Mouse (Mus musculus) CH12.LX (cell line): ENCODE results near the gene Lypd6b. TPM values are rescaled to one million over a fixed set of nuclear protein-coding genes. Genes with fewer than 3 reads are reported as not detected.

Experiments
- DNase-seq: peaks from one replicate; pipeline ENCODE4 v3.0.0-alpha.2; 2013; ENCODE audit errors: extremely low read depth
- H3K27ac ChIP-seq: 2 replicates; pipeline ENCODE4 v1.5.1; 2012; ENCODE audit warnings: low read depth, mild to moderate bottlenecking, control low read depth, moderate library complexity; ENCODE audit not compliant: insufficient read depth
- H3K27me3 ChIP-seq: replicated peaks from 2 replicates; pipeline ENCODE3; 2012; ENCODE audit warnings: inconsistent platforms
- H3K36me3 ChIP-seq, 2 experiments: replicated peaks in 1 of 2; 2 replicates each; pipeline versions ENCODE3 to v1.6.1; 2012; ENCODE audit warnings: inconsistent platforms in 1 of 2, low read length in 1 of 2, mild to moderate bottlenecking in 1 of 2, mixed read lengths in 1 of 2, moderate library complexity in 1 of 2; ENCODE audit not compliant: control insufficient read depth in 1 of 2, insufficient read depth in 1 of 2
- H3K4me1 ChIP-seq, 2 experiments: 2 replicates each; pipeline ENCODE4 v1.6.1; 2012; ENCODE audit warnings: inconsistent platforms in 1 of 2, moderate library complexity in 1 of 2; ENCODE audit not compliant: insufficient read depth in 2 of 2, control insufficient read depth in 1 of 2
- H3K4me2 ChIP-seq: 2 replicates; pipeline ENCODE4 v1.6.1; 2012; ENCODE audit warnings: low read depth, mild to moderate bottlenecking, control low read depth; ENCODE audit not compliant: poor library complexity, insufficient read depth, severe bottlenecking
- H3K4me3 ChIP-seq, 3 experiments: fragments of 150-350 bp in 1 of 3; sonication (generic) in 1 of 3; replicated peaks in 1 of 3; 2 replicates each; pipeline versions ENCODE3 to v1.5.1; 2011 to 2012; ENCODE audit warnings: low read depth in 2 of 3, low read length in 2 of 3, mild to moderate bottlenecking in 2 of 3, moderate library complexity in 2 of 3, control low read depth in 1 of 3, improper control_type of control experiment in 1 of 3, inconsistent platforms in 1 of 3, mixed read lengths in 1 of 3; ENCODE audit not compliant: poor library complexity in 1 of 3
- H3K79me2 ChIP-seq: replicated peaks from 2 replicates; pipeline ENCODE4 v1.6.1; 2012; ENCODE audit warnings: mild to moderate bottlenecking, moderate library complexity; ENCODE audit not compliant: control insufficient read depth, poor library complexity, insufficient read depth, severe bottlenecking; ENCODE audit errors: extremely low read depth
- H3K9ac ChIP-seq: 2 replicates; pipeline ENCODE4 v1.6.1; 2012; ENCODE audit warnings: low read depth, mild to moderate bottlenecking, control low read depth, moderate library complexity; ENCODE audit not compliant: insufficient read depth
- H3K9me3 ChIP-seq: replicated peaks from 2 replicates; pipeline ENCODE3; 2012; ENCODE audit warnings: low read length, inconsistent platforms, mixed read lengths
- E2F4 ChIP-seq: IDR thresholded peaks from 2 replicates; pipeline ENCODE4 v1.6.1; 2011; ENCODE audit warnings: low read depth, low read length, improper control_type of control experiment; ENCODE audit not compliant: insufficient replicate concordance
- ELF1 ChIP-seq: IDR thresholded peaks from 2 replicates; pipeline ENCODE4 v1.6.1; 2014; ENCODE audit warnings: low read depth, mild to moderate bottlenecking, inconsistent platforms, low read length, improper control_type of control experiment
- EP300 ChIP-seq: IDR thresholded peaks from 2 replicates; pipeline ENCODE4 v1.6.1; 2011; ENCODE audit warnings: low read length, improper control_type of control experiment
- IRF4 ChIP-seq: IDR thresholded peaks from 2 replicates; pipeline ENCODE4 v1.6.1; 2014; ENCODE audit warnings: low read depth, mild to moderate bottlenecking, inconsistent platforms, low read length, improper control_type of control experiment
- JUN ChIP-seq: IDR thresholded peaks from 2 replicates; pipeline ENCODE4 v1.6.1; 2011; ENCODE audit warnings: low read depth, mild to moderate bottlenecking, low read length, improper control_type of control experiment, moderate library complexity; ENCODE audit not compliant: insufficient read depth
- JUND ChIP-seq: conservative IDR thresholded peaks from 2 replicates; pipeline ENCODE4 v1.6.1; 2011; ENCODE audit warnings: low read depth, low read length, improper control_type of control experiment
- KAT2A ChIP-seq: IDR thresholded peaks from 2 replicates; pipeline ENCODE4 v1.6.1; 2012; ENCODE audit warnings: low read length, improper control_type of control experiment, inconsistent platforms; ENCODE audit not compliant: insufficient replicate concordance
- MAFK ChIP-seq: IDR thresholded peaks from 2 replicates; pipeline ENCODE4 v1.6.1; 2011; ENCODE audit warnings: low read length, improper control_type of control experiment; ENCODE audit not compliant: insufficient replicate concordance
- MAX ChIP-seq: IDR thresholded peaks from 2 replicates; pipeline ENCODE4 v1.6.1; 2011; ENCODE audit warnings: low read length, improper control_type of control experiment
- MXI1 ChIP-seq: IDR thresholded peaks from 2 replicates; pipeline ENCODE4 v1.6.1; 2011; ENCODE audit warnings: mild to moderate bottlenecking, low read depth, low read length, improper control_type of control experiment
- MYC ChIP-seq: IDR thresholded peaks from 2 replicates; pipeline ENCODE4 v1.6.1; 2011; ENCODE audit warnings: low read depth, mild to moderate bottlenecking, improper control_type of control experiment, low read length
- NELFE ChIP-seq: IDR thresholded peaks from 2 replicates; pipeline ENCODE4 v1.6.1; 2011; ENCODE audit warnings: low read depth, low read length, improper control_type of control experiment
- NRF1 ChIP-seq: IDR thresholded peaks from 2 replicates; pipeline ENCODE4 v1.6.1; 2014; ENCODE audit warnings: low read depth, mild to moderate bottlenecking, inconsistent platforms, low read length, improper control_type of control experiment, moderate library complexity
- RAD21 ChIP-seq: IDR thresholded peaks from 2 replicates; pipeline ENCODE4 v1.6.1; 2011; ENCODE audit warnings: low read depth, mild to moderate bottlenecking, low read length, improper control_type of control experiment, moderate library complexity
- RCOR1 ChIP-seq: conservative IDR thresholded peaks from 2 replicates; pipeline ENCODE4 v1.6.1; 2012; ENCODE audit warnings: low read depth, mild to moderate bottlenecking, inconsistent platforms, low read length, improper control_type of control experiment
- SIN3A ChIP-seq: IDR thresholded peaks from 2 replicates; pipeline ENCODE4 v1.6.1; 2012; ENCODE audit warnings: low read length, improper control_type of control experiment, inconsistent platforms
- TCF12 ChIP-seq: IDR thresholded peaks from 2 replicates; pipeline ENCODE4 v1.6.1; 2014; ENCODE audit warnings: low read depth, mild to moderate bottlenecking, inconsistent platforms, low read length, improper control_type of control experiment
- UBTF ChIP-seq: IDR thresholded peaks from 2 replicates; pipeline ENCODE4 v1.6.1; 2012; ENCODE audit warnings: low read depth, mild to moderate bottlenecking, inconsistent platforms, low read length, improper control_type of control experiment, moderate library complexity
- USF2 ChIP-seq: conservative IDR thresholded peaks from 2 replicates; pipeline ENCODE4 v1.6.1; 2011; ENCODE audit warnings: low read depth, low read length, improper control_type of control experiment
- ZC3H11A ChIP-seq: IDR thresholded peaks from 2 replicates; pipeline ENCODE4 v1.6.1; 2012; ENCODE audit warnings: low read depth, mild to moderate bottlenecking, inconsistent platforms, low read length, improper control_type of control experiment
- ZKSCAN1 ChIP-seq: IDR thresholded peaks from 2 replicates; pipeline ENCODE4 v1.6.1; 2012; ENCODE audit warnings: low read depth, inconsistent platforms, low read length, improper control_type of control experiment, borderline replicate concordance
- ZNF384 ChIP-seq: IDR thresholded peaks from 2 replicates; pipeline ENCODE4 v1.6.1; 2012; ENCODE audit warnings: low read depth, low read length, improper control_type of control experiment, inconsistent platforms
- dilution Hi-C: fragments of 300-500 bp; cut with MboI; formaldehyde crosslinking; loops from 2 replicates; pipeline ENCODE4 v1.14.3; 2020; ENCODE audit warnings: low sequenced_read_pairs; ENCODE audit not compliant: extremely low pct_unique_long_range_greater_than_20kb, extremely low pct_ligation_motif_present
- in situ Hi-C: fragments of 300-500 bp; cut with MboI; formaldehyde crosslinking; loops from 3 replicates; pipeline ENCODE4 v1.14.3; 2019; ENCODE audit warnings: low sequenced_read_pairs, low pct_ligation_motif_present, low pct_unique_long_range_greater_than_20kb, mixed read lengths
- polyA plus RNA-seq: library from polyadenylated mRNA; unstranded; fragments of >175 nt; gene quantifications from 2 replicates; pipeline ENCODE4 v1.2.1, GENCODE M21; 2012; ENCODE audit warnings: low read depth; ENCODE audit not compliant: insufficient read length
- total RNA-seq, 2 experiments: library from RNA; depleted of rRNA; stranded (reverse); fragments of 300-350 nt in 1 of 2; fragments of >200 nt in 1 of 2; gene quantifications; 2 replicates each; pipeline ENCODE4 v1.2.3; 2012 to 2014

Lypd6b gene
- total and polyA plus RNA-seq, 3 experiments: 0.15 to 1.4 TPM; not detected in 1

DNA sequence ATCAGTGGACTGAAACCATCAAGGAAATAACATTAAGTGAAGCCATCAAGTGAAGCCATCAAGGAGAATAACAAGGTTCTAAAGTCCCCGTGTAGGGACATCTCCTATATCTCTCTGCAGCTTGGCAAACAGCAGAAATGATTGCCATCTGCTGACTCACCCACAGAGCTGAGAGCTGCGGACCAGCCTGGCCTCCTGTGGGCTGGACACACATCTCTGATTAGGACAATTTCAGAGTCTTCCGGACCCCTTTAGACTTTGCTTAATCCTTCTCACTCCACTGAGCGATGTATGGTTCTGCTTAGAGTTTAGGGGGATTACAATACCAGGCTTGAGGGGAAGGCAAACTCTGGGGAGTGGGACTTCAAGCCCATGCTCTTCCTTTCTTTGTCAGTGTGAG is 135.3 kb downstream of the Lypd6b start:
- dilution Hi-C loops: no loop called here
- Histone ChIP-seq H3K9ac (no peak overlapping the region), H3K36me3 (no peaks in the 10 kb centered on the region), H3K9me3 (no peaks in the 10 kb centered on the region), H3K27ac (no peak overlapping the region), H3K4me2 (no peak overlapping the region), H3K4me3 (no peak overlapping the region), H3K79me2 (no peaks in the 10 kb centered on the region), H3K4me1 (peaks cover 0 to 7% of the 10 kb centered on the region in 2 experiments; a peak in 2 of 4 replicates), H3K27me3 (no peaks in the 10 kb centered on the region)
- in situ Hi-C loops: no loop called here
- no peak for TF ChIP-seq IRF4
- no peak for TF ChIP-seq KAT2A
- no peak for TF ChIP-seq UBTF
- no peak for TF ChIP-seq RAD21
- no peak for TF ChIP-seq EP300
- no peak for TF ChIP-seq JUND
- no peak for TF ChIP-seq ZC3H11A
- no peak for TF ChIP-seq JUN
- no peak for TF ChIP-seq ELF1
- no peak for TF ChIP-seq ZKSCAN1
- DNase-seq: no peak

DNA sequence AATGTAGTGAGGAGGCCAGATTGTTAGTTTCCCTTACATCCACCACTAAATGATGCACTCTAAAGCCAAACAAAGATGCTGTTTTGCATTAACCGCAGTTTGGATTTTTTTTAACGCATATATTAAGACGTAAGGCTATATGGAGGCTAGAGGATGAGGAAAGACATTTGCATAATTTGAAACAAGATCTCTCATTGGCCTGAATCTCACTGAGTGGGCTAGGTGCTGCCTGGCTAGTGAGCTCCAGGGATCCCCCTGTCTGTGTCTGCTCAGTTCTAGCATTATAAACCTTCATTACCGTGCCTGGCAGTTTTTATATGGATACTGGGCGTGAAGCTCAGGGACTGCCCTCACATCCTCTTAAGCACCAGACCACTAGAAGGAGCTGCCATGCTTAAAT is 138.7 kb downstream of the Lypd6b start:
- Histone ChIP-seq H3K27ac (no peak overlapping the region), H3K9ac (no peak overlapping the region), H3K27me3 (no peaks in the 10 kb centered on the region), H3K4me1 (peaks cover 0 to 7% of the 10 kb centered on the region in 2 experiments; a peak in 2 of 4 replicates), H3K4me2 (no peak overlapping the region), H3K79me2 (no peaks in the 10 kb centered on the region), H3K9me3 (no peaks in the 10 kb centered on the region), H3K4me3 (no peak overlapping the region), H3K36me3 (no peaks in the 10 kb centered on the region)
- no peak for TF ChIP-seq JUN
- TF ChIP-seq TCF12: no peak
- TF ChIP-seq RCOR1: no peak
- no peak for TF ChIP-seq KAT2A
- no peak for TF ChIP-seq E2F4
- TF ChIP-seq EP300: no peak
- no peak for TF ChIP-seq NRF1
- TF ChIP-seq MAX: no peak
- no peak for TF ChIP-seq ZNF384
- no peak for TF ChIP-seq MYC
- no peak for TF ChIP-seq ZKSCAN1
- TF ChIP-seq MXI1: no peak
- TF ChIP-seq NELFE: no peak
- no peak for TF ChIP-seq USF2
- TF ChIP-seq UBTF: no peak
- TF ChIP-seq SIN3A: no peak
- TF ChIP-seq MAFK: no peak
- in situ Hi-C loops (no loop called here), dilution Hi-C loops (no loop called here)
- no peak for DNase-seq
